Mouse (Mus musculus) C2C12 (cell line): ENCODE results near the gene Rbpjl. TPM values are rescaled to one million over a fixed set of nuclear protein-coding genes. Genes with fewer than 3 reads are reported as not detected.
A peak's percentile ranks its signal among the peaks of the same experiment; 100 is the strongest.

Source experiments
- H3K27me3 ChIP-seq: one replicate; pipeline ENCODE4 v1.6.1; 2011; ENCODE audit not compliant: control insufficient read depth, insufficient read depth, insufficient read length
- H3K36me3 ChIP-seq: one replicate; pipeline ENCODE4 v1.6.1; 2011; ENCODE audit not compliant: control insufficient read depth, insufficient read depth
- H3K4me3 ChIP-seq: one replicate; pipeline ENCODE4 v1.5.1; 2011; ENCODE audit warnings: mild to moderate bottlenecking, control low read depth; ENCODE audit not compliant: poor library complexity, insufficient read depth, severe bottlenecking
- H3K79me2 ChIP-seq: one replicate; pipeline ENCODE4 v1.6.1; 2011; ENCODE audit not compliant: control insufficient read depth, insufficient read depth
- H3K79me3 ChIP-seq: one replicate; pipeline ENCODE4 v1.6.1; 2011; ENCODE audit warnings: low read depth, control low read depth
- H3ac ChIP-seq: one replicate; pipeline ENCODE3; 2011; ENCODE audit warnings: low read depth; ENCODE audit not compliant: control insufficient read depth, insufficient read length
- CEBPB ChIP-seq: IDR thresholded peaks from one replicate; pipeline ENCODE4 v1.6.1; 2011; ENCODE audit warnings: low read depth, mild to moderate bottlenecking, control low read depth, moderate library complexity
- CTCF ChIP-seq: IDR thresholded peaks from one replicate; pipeline ENCODE4 v1.5.1; 2011; ENCODE audit not compliant: control insufficient read depth, insufficient read depth, insufficient read length
- FOSL1 ChIP-seq: IDR thresholded peaks from one replicate; pipeline ENCODE4 v1.8.0; 2011; ENCODE audit warnings: mild to moderate bottlenecking, low read length; ENCODE audit not compliant: poor library complexity, insufficient read depth, severe bottlenecking
- MAX ChIP-seq: IDR thresholded peaks from one replicate; pipeline ENCODE4 v1.6.1; 2011; ENCODE audit warnings: mild to moderate bottlenecking, control low read depth
- MYOD1 ChIP-seq: IDR thresholded peaks from one replicate; pipeline ENCODE4 v1.6.1; 2011; ENCODE audit warnings: low read depth; ENCODE audit not compliant: control insufficient read depth, insufficient read length
- MYOG ChIP-seq: IDR thresholded peaks from one replicate; pipeline ENCODE4 v1.6.1; 2011; ENCODE audit not compliant: control insufficient read depth, insufficient read length; ENCODE audit errors: extremely low read depth
- USF1 ChIP-seq: IDR thresholded peaks from one replicate; pipeline ENCODE4 v1.6.1; 2011; ENCODE audit warnings: low read depth, mild to moderate bottlenecking, control low read depth, moderate library complexity
- polyA plus RNA-seq: library from polyadenylated mRNA; unstranded; fragments of >200 nt; fragmentation: generic; extraction: Trizol; gene quantifications from one replicate; pipeline ENCODE4 v1.2.1, GENCODE M21; 2012; ENCODE audit warnings: missing spikeins

The Rbpjl gene
- polyA plus RNA-seq, 1 experiment, result 0.01 TPM

DNA sequence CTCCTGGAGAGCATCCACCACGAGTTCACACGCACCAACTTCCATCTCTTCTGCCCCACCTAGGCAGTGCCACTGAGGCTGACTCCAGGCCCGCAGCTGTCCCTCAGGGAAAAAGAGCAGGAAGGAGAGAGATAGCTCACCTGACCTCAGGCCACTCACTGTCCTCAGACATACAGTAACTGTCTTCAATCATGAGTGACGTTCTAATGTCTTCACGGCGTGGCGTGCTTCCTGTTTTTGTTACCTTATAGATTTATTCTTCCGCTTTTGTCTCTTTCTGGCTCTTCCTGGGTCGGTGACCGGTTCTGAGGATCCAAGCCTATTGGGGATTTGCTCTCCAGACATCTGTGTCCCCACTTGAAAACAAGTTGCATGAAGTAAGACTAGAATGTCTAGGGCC lies 11.6 kb downstream of the Rbpjl start:
- Histone ChIP-seq H3ac (no peak overlapping the region), H3K79me3 (no peaks in the 10 kb centered on the region), H3K4me3 (no peak overlapping the region), H3K79me2 (no peaks in the 10 kb centered on the region), H3K36me3 (no peaks in the 10 kb centered on the region), H3K27me3 (peaks cover 5% of the 10 kb centered on the region)
- TF ChIP-seq MAX (no peak), USF1 (no peak), CTCF (no peak)

DNA sequence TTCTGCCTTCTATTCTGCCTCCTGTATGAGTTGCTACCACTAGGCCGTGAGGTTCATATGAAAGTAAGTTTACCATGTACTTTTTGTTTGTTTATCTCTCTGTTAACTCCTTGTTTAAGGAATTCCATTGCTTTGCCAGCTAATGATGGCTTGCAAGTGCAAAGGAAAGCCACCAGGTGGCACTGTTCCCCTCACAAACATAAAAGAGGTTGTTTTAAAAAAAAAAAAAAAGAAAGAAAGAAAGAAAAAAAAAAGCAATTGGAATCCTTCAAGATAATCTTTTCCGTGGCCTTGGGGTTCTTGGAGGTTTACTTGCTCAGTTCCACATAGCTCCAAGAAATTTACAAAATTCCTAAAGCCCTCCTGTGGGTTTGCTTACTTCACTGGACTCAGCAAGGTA lies 14.3 kb downstream of the Rbpjl start:
- H3K27me3 ChIP-seq, result no peaks in the 10 kb centered on the region
- TF ChIP-seq CTCF, result no peak
- TF ChIP-seq MYOG, result no peak
- no peak for TF ChIP-seq MYOD1
- no peak for TF ChIP-seq FOSL1
- no peak for TF ChIP-seq MAX
- no peak for TF ChIP-seq CEBPB
- no peak for TF ChIP-seq USF1
- no peak overlapping the region for H3K4me3 ChIP-seq
- no peaks in the 10 kb centered on the region for H3K79me3 ChIP-seq
- no peaks in the 10 kb centered on the region for H3K79me2 ChIP-seq
- H3K36me3 ChIP-seq, result no peaks in the 10 kb centered on the region
- no peak overlapping the region for H3ac ChIP-seq

DNA sequence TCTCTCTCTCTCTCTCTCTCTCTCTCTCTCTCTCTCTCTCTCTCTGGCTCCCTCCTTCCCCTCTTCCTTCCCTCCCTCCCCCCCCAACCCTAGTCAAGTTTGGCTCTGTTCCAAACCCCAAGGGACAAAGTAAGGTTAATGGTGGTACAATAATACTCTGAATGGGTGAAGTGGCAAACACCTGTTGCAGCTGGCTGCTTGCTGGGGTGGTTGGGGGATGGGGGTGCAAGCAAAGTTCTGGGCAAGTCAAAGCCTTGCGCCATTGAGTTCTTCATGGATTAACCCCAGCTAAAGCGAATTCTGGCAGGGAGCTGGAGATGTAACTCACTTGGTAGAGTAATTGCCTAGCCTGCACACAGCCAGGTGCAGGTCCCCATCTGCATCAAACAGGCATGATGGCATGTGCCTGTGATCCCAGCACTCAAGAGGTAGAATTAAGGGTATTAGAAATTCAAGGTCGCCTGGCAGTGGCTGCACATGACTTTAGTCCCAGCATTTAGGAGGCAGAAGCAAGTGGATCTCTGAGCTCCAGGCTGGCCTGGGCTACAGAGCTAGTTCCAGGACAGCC lies 15.5 kb downstream of the Rbpjl start:
- Histone ChIP-seq H3K27me3 (no peaks in the 10 kb centered on the region), H3K79me2 (no peaks in the 10 kb centered on the region), H3ac (no peak overlapping the region), H3K36me3 (peaks cover 10% of the 10 kb centered on the region), H3K79me3 (no peaks in the 10 kb centered on the region), H3K4me3 (no peak overlapping the region)
- peak; percentile 37 for TF ChIP-seq MYOD1
- TF ChIP-seq FOSL1, result no peak

DNA sequence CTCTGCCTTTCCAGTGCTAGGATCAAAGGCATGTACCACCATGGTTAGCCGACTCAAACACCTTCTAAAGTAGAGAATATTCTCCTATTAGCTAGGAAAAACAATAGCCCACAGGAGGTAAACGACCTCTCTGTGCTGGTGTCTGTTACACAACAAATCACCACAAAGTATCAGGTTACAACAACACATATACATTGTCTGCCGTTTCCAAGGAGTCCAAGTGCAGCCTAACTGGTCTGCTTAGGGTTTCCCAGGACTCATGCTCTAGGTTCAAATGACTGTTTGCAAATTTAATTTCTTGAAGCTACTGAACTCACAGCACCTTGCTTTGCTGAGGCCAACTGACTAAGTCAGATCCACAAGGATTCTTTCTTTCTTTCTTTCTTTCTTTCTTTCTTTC lies 16.5 kb downstream of the Rbpjl start:
- no peaks in the 10 kb centered on the region for H3K79me3 ChIP-seq
- no peak overlapping the region for H3K4me3 ChIP-seq
- TF ChIP-seq MYOG (no peak), MAX (no peak), CEBPB (peak; percentile 58), CTCF (no peak), FOSL1 (no peak)
- H3ac ChIP-seq, result no peak overlapping the region
- peaks cover 21% of the 10 kb centered on the region for H3K36me3 ChIP-seq
- no peaks in the 10 kb centered on the region for H3K27me3 ChIP-seq
- no peaks in the 10 kb centered on the region for H3K79me2 ChIP-seq

DNA sequence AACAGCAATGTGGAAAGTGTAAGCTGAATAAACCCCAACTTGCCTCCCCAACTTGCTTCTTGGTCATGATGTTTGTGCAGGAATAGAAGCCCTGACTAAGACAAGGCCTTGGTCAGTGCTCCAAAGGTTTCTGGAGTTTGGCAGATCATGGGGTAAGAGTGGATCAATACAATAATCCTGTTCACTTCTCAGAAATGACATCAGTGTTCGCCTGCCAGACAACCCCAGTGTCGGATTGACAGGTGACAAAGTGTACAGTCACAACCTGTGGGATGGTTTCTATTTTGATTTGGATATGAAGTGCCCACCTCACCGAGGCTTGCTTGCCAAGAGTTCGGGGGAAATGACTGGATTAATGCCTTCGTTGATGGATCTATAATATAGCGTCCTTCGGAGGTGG lies 18.4 kb downstream of the Rbpjl start:
- Histone ChIP-seq H3K4me3 (no peak overlapping the region), H3K79me3 (no peaks in the 10 kb centered on the region), H3ac (no peak overlapping the region), H3K79me2 (peaks cover 4% of the 10 kb centered on the region), H3K36me3 (peaks cover 38% of the 10 kb centered on the region), H3K27me3 (no peaks in the 10 kb centered on the region)
- no peak for TF ChIP-seq USF1

DNA sequence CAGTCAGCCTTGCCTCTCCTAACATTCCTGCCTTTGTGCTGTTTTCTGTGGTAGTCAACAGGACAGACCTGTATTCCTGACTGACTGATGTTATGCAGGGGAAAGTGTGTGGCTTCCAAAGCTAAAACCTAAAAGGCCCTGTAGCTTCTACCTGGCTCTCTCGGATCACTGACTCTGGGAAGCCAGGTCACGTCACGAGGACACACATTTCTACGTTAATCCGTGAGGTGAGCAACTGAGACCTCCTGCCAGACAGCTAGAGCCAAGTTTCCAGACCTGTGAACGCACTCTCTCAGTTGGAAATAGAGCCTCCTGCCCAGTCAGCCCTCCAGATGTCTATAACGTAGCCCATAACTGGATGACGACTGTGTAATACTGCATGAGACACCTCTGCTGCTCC lies 19.0 kb downstream of the Rbpjl start:
- no peaks in the 10 kb centered on the region for H3K27me3 ChIP-seq
- no peaks in the 10 kb centered on the region for H3K79me3 ChIP-seq
- peaks cover 45% of the 10 kb centered on the region for H3K36me3 ChIP-seq
- no peak overlapping the region for H3K4me3 ChIP-seq
- H3ac ChIP-seq, result no peak overlapping the region
- TF ChIP-seq CEBPB (no peak), FOSL1 (no peak), MAX (no peak), USF1 (no peak), MYOG (no peak), CTCF (no peak), MYOD1 (no peak)
- H3K79me2 ChIP-seq, result peaks cover 6% of the 10 kb centered on the region
